Mouse (Mus musculus) layer of hippocampus, postnatal 25 days (tissue): ENCODE measurements at regions not wholly inside any gene's neighbourhood (a gene's known extent, or its start where the extent isn't known, plus 50 kb on each side); places are given as distances from the start of the nearest gene placed in this dataset.

Experiments used
- DNase-seq, 2 experiments: peaks; one replicate each; pipeline ENCODE4 v3.0.0; 2022; ENCODE audit warnings: mixed read lengths in 2 of 2, low spot score in 1 of 2; ENCODE audit errors: extremely low spot score in 1 of 2

GRCm38 (mm10) chr14:8952853-8953397, 286.9 kb upstream of the 4930452B06Rik start:
- DNase-seq, result no peak

GRCm38 (mm10) chr14:8948751-8949150, 282.7 kb upstream of the 4930452B06Rik start:
- DNase-seq, result no peak

- no peak for DNase-seq
Observed at GRCm38 (mm10) chr14:8946851-8947625, 281.0 kb upstream of the 4930452B06Rik start.

GRCm38 (mm10) chr14:8935121-8935520, 269.1 kb upstream of the 4930452B06Rik start:
- peak in 1 of 2 experiments; percentile 63 for DNase-seq
